Mouse (Mus musculus): ENCODE data around the gene Bri3.

Bri3 gene

GRCm38 (mm10) chr5:144261829-144262228, 17.6 kb downstream of the Bri3 start:
- DNase-seq (ENCODE audit: low read depth, low spot score), result no peak

DNA sequence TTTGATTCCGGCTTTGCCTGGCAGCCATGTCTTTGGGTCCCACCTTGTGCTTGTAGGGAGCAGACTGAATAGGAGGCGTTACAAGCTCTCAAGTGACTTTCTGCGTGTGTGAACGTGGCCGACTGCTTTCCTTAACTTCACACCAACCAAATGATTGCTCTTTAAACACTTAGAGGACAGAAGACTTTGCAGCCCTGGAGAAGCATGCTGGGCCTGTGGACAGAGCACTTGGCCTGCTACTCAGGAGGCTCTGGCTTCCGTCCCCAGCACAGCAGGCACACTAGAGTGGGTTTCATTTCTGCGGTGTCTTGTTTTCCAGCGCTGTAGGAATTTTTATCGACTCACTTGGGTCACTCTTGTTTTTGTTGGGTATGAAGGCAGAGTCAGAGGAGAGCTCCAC, 18.8 kb downstream of the Bri3 start:
- DNase-seq (ENCODE audit: low read depth, low spot score), result no peak

GRCm38 (mm10) chr5:144263496-144263895, 19.3 kb downstream of the Bri3 start:
- no peak for DNase-seq (ENCODE audit: low read depth, low spot score)

- no peak for DNase-seq (ENCODE audit: low read depth, low spot score)
Measured at GRCm38 (mm10) chr5:144267535-144268241, 23.5 kb downstream of the Bri3 start.

- DNase-seq (ENCODE audit: low read depth, low spot score), result no peak
Measured at GRCm38 (mm10) chr5:144269926-144270325, 25.7 kb downstream of the Bri3 start.

DNA sequence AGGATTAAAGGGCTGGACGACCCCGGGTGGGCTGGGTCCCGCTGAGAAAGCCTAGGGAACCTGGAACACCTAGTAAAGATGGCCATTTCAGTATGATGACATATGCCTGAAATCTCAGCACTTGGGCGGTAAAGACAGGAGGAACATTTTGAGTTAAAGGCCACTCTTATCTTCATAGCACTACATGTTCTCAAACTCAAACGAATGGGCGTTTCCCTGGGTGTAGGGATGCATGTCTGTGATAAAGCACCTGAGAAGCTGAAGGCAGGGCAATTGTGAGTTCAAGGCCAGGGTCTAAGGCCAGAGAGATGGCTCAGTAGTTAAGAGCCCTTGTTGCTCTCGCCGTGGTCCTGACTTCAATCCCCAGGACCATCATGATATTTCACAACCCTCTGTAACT, 26.2 kb downstream of the Bri3 start:
- no peak for DNase-seq (ENCODE audit: low read depth, low spot score)

- no peak for DNase-seq (ENCODE audit: low read depth, low spot score)
Measured at GRCm38 (mm10) chr5:144271118-144271517, 26.9 kb downstream of the Bri3 start.

GRCm38 (mm10) chr5:144271772-144272171, 27.5 kb downstream of the Bri3 start:
- no peak for DNase-seq (ENCODE audit: low read depth, low spot score)

DNA sequence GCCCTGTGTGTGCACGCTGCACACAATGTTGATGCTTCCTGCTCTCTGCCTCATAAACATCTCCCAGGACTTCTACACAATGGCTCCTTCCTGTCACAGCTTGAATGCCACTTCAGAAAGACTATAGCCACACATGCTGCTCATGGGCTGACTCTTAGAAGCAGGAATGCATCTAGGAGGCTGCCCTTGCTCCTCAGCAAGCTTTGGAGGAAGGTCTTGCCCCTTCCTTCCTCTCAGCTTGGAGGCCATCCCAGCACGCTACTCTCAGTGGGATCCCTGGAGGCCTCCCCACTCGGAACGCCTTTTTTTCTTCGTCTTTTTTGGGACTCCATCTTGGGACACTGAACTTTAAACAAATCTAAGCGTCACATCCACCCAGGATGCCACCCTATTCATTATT, 30.7 kb downstream of the Bri3 start:
- DNase-seq (ENCODE audit: low read depth, low spot score), result no peak

DNA sequence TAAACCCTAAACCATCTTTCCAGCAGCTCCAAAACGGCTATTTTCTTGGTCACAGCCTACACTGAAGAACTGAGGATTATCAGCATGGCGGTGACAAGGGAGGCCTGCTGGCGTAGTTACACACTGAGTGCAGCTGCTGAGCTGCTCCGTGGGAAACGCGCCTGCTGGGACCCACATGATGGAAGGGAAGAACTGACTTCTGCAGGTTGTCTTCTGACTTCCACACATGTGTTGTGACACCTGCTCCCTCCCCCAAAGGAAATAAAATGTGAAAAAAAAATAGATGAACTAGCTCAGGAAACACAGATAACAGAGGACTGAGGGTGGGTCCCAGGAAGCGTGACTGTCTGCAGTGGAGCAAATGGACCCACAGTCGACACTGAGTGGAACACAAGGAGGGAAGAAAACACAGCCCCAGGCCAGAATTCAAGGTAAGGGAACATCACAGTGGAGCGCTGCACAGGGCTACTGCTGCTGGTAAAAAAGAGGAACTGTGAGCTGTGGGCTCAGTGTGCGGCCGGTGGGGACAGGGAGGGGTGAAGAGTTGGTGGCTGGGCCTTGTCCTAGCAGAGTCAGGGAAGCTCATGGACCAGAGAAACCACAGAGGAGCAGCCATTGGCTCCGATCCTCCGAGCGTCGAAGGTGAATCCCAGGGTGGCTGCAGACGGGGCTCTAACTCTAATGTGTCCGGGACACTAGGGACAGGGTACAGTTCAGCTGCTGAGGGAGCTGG, 32.8 kb downstream of the Bri3 start:
- DNase-seq (ENCODE audit: low read depth, low spot score), result no peak

DNA sequence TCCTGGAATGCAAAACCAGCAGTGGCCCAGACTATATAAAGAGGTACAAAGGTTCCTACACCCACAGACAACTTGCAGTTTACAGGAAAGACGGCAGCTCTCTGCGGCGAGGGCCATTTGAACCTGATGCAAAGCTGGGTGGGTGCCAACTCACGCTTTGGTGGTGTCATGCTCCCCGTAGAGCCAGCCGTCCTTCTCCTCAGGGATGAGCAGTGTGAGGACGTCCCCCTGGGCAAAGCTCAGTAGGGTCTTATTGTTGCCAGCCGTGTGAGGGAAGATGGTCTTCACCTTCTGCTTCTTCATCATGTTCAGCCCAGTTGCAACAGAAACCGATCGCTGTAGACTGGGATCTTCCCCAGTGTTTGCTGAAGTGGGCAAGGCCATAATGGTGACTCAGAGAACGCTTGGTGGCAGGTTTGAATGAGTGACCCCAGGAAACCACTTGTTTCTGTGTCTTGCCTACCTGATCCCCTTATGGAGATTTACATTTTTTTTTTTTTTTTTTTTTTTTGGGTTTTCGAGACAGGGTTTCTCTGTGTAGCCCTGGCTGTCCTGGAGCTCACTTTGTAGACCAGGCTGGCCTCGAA, 34.2 kb downstream of the Bri3 start:
- no peak for DNase-seq (ENCODE audit: low read depth, low spot score)

DNA sequence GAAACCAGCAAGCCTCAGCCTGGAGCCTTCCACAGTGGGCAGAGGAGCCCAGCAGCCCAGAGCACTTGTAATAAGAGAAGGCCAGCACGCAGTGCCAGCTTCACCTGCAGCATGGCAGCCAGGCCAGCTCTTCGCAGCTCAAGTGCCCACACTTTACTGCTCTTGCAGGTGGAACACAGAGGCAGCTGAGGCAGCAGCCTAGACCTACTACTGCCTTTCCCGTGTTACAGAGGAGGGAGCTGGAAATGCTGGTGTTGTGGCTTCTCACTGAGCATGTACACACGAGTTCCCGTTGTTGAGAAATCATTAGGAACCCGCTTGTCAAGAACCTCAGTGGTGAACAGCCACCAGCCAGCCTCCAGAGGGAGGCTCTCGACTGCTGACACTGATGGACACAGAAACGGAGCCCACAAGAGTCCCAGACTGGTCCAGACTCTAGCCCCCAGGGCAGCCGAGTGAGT, 34.9 kb downstream of the Bri3 start:
- DNase-seq (ENCODE audit: low read depth, low spot score), result no peak

- DNase-seq (ENCODE audit: low read depth, low spot score), result no peak
Measured at GRCm38 (mm10) chr5:144279926-144280325, 35.7 kb downstream of the Bri3 start.

GRCm38 (mm10) chr5:144282470-144283260, 38.4 kb downstream of the Bri3 start:
- no peak for DNase-seq (ENCODE audit: low read depth, low spot score)

DNA sequence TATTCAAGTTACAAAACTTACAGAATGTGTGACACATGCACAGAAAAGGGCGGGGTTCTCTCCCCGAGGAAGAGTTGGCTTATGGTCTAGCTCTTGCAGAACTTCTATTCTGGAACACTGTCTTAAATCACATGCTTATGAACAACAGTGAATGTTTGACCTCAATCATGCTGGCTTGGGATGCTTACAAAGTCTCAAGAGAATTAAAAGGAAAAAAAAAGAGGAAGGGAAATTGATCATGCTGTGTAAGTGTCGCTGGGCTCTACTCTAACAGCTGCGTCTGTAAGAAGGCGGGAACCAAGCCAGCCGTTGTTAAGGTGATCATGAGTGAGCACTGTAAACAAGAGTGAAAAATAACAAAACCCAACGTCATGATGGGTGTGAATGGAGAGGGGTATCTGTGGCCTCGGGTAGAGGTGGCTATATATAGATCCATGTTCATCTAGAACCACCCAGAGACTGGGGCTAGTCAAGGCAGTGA, 39.4 kb downstream of the Bri3 start:
- no peak for DNase-seq (ENCODE audit: low read depth, low spot score)

- DNase-seq (ENCODE audit: low read depth, low spot score), result no peak
Measured at GRCm38 (mm10) chr5:144284599-144284998, 40.4 kb downstream of the Bri3 start.

DNA sequence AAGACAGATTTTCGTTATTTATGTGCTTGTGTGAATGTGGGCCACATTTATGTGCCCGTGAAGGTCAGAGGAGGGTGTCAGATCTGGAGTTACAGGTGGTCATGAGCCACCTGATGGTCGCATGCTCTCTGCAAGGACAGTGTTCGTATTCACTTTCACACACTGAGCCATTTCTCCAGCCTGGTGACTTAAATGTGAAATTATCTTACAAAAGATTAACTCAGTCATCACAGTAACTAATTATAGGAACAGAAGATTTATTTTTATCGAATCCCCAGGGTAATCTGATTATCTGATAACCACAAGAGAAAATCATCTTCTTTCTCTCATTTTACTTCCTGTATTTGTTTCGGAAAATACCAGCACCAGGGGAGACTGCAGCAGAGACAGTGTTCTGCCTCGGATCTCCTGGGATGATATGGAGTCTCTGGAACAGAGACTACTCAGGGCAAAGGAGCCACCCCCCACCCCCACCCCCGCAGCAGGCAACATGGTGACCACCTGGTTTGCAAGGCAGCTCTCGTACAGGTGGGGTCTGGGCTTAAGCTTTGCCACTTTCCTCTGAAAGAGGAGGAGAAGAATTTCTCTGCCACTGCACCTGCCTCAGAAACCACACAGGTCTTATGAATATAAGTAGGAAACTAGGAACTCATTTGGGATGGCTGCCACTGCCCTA, 42.5 kb downstream of the Bri3 start:
- no peak for DNase-seq (ENCODE audit: low read depth, low spot score)

DNA sequence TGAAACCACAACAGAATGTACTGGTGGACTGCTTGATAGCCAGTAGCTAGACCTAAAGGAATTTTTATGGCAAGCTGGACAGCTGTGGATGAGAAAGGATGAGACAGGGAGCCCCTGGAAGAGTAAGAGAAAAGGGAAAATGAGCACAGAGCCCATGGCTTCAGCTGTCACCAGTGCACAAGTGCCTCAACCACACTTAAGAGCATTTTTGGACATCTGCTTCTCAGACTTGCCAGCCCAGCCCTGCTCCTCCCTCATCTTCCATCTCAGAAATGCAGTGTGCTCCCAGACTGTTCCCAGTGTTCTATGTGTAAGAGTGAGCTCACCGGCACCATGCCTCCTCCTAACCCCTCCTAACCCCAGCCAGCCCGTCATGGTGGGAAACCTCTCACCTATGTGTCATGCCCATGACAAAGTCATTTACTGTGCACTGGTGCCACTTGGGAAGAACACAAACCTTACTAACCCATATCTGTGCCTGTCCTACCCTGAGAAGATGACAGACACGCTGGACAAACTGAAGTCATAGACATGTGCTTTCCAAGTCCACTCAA, 43.1 kb downstream of the Bri3 start:
- DNase-seq (ENCODE audit: low read depth, low spot score), result no peak

DNA sequence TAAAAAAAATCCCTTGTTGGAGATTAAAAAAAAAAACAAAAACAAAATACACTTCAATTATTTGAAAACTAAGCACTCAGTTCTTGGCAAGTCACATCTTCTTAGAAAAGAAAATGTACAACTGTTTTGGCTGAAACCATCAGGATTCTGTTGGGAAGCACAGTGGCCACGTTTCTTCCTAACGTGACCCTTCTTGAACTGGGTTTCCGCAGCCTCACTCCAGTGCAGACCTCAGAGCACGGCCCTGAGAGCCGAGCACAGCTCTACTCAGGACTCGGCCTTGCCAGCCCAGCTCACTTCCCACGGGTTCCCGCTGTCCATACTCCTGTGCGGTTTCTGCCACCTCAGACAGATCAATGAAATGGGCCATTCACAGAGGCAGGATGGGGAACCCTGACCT, 44.2 kb downstream of the Bri3 start:
- no peak for DNase-seq (ENCODE audit: low read depth, low spot score)

DNA sequence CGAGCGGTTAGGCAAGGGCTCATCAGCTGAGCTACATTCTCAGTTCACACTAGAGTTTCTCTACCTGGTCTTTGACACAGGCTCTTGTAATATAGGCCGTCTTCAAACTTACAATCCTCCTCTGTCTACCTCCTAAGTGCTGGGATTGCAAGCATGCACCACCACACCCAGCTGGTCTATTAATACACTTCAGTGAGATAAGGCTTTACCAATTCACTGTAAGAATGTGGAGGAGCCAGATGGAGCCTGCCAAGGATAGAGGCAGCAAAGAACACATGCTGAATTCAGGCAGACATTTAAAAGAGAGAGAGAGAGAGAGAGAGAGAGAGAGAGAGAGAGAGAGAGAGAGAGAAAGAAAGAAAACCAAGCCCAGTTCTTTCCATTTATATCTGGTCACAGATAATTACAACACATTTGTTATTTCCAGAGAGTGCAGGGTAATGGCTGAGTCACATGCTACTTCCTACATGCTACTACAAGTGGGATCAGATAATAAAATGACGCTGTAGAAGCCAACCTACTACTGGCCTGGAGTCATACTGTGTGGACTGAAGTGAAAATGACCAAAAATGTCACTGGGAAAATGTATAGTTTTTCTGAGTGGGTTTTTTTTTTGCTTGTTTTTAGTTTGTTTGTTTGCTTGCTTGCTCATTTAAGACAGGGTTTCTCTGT, 45.7 kb downstream of the Bri3 start:
- no peak for DNase-seq (ENCODE audit: low read depth, low spot score)
